ENCODE assay signal across 9 mouse cellular contexts in genomic region chr7:127896384-127896783, GRCm38 (mm10). TPM values are rescaled to one million over a fixed set of nuclear protein-coding genes. Genes with fewer than 3 reads are reported as not detected.
DNase-seq lines count a peak whose midpoint lies in the region; ATAC-seq and TF ChIP-seq lines count a peak whose summit lies in the region.
"Had no signal": no experiment of that assay in that cellular context is flagged by ENCODE, and none has a peak within 500 bp of the region (broad histone marks: within the 10 kb centered on the region; RNA-seq: fewer than 3 reads in every experiment).

No protein-coding gene starts in this region.

- no peak for ATAC-seq in forebrain, embryonic 14.5 days
- ATAC-seq in forebrain, embryonic 16.5 days, result no peak

- no peak for TF ChIP-seq POLR2A in thymus, adult 2 months (IDR thresholded peaks at IDR 0.05; ENCODE audit: control insufficient read depth, extremely low read depth, insufficient read depth, low read length, poor library complexity)

- TF ChIP-seq CTCF in thymus, adult 2 months (IDR thresholded peaks at IDR 0.05; ENCODE audit: borderline replicate concordance, control insufficient read depth, extremely low read depth, insufficient read depth, low read length, poor library complexity), result peak; percentile 42; the same call in 1 of the 2 replicates

- peaks cover 7% of the 10 kb centered on the region for H3K4me1 ChIP-seq in forebrain, embryonic 14.5 days (ENCODE audit: control insufficient read depth, insufficient read depth, low read length)
- peaks cover 8% of the 10 kb centered on the region for H3K4me1 ChIP-seq in forebrain, embryonic 16.5 days (replicated peaks; ENCODE audit: control insufficient read depth, insufficient read depth, low read length)
- H3K4me1 ChIP-seq in thymus, adult 2 months (replicated peaks; ENCODE audit: control insufficient read depth, insufficient read depth, low read length), result peaks cover 28% of the 10 kb centered on the region

- peaks cover 7% of the 10 kb centered on the region; the same call in 1 of the 2 replicates for H3K36me3 ChIP-seq in forebrain, embryonic 14.5 days (ENCODE audit: control insufficient read depth, insufficient read depth, low read length)
- peaks cover 3% of the 10 kb centered on the region; the same call in 1 of the 2 replicates for H3K36me3 ChIP-seq in forebrain, embryonic 16.5 days (ENCODE audit: control insufficient read depth, insufficient read depth)
- no peaks in the 10 kb centered on the region for H3K36me3 ChIP-seq in thymus, adult 2 months (ENCODE audit: control insufficient read depth, insufficient read depth, low read length)

- 67% methylated on average over 13 of the region's 13 CpGs for WGBS in forebrain, embryonic 14.5 days
- WGBS in forebrain, embryonic 16.5 days, result 66% methylated on average over 13 of the region's 13 CpGs
- WGBS in thymus, adult 2 months, result 74% methylated on average over 13 of the region's 13 CpGs

- H3K4me3 ChIP-seq in forebrain, embryonic 14.5 days (ENCODE audit: low read depth, low read length), result no peak overlapping the region
- H3K4me3 ChIP-seq in forebrain, embryonic 16.5 days (replicated peaks; ENCODE audit: low read length), result no peak overlapping the region
- H3K4me3 ChIP-seq in thymus, adult 2 months (ENCODE audit: control insufficient read depth, insufficient read depth, low read length), result no peak overlapping the region

- H3K27ac ChIP-seq in forebrain, embryonic 14.5 days (ENCODE audit: low read depth, low read length), result no peak overlapping the region
- H3K27ac ChIP-seq in forebrain, embryonic 16.5 days (ENCODE audit: low read length), result no peak overlapping the region
- no peak overlapping the region for H3K27ac ChIP-seq in thymus, adult 2 months (ENCODE audit: control insufficient read depth, insufficient read depth, low read length)

- no peak overlapping the region for H3K4me2 ChIP-seq in forebrain, embryonic 14.5 days (ENCODE audit: low read length)
- no peak overlapping the region for H3K4me2 ChIP-seq in forebrain, embryonic 16.5 days (ENCODE audit: low read length)

- DNase-seq in forebrain, embryonic 14.5 days (ENCODE audit: low spot score), result peak; percentile 46
- peak; percentile 58 for DNase-seq in 3T3-L1 (ENCODE audit: low read depth, low spot score)
- peak; percentile 69 for DNase-seq in adrenal gland, postnatal 10 days
- DNase-seq in embryo, embryonic 9.5 days (ENCODE audit: extremely low spot score), result peak; percentile 39
- peak; percentile 74 for DNase-seq in layer of hippocampus, adult 11-12 months (ENCODE audit: low spot score)
- DNase-seq in mesoderm, embryonic 11.5 days (ENCODE audit: low read depth, low spot score), result peak; percentile 53
- DNase-seq in thymus, adult 2 months, result peak; percentile 67

- no peaks in the 10 kb centered on the region for H3K27me3 ChIP-seq in forebrain, embryonic 14.5 days (replicated peaks; ENCODE audit: control insufficient read depth, insufficient read depth, low read length)
- peaks cover 2% of the 10 kb centered on the region; the same call in 1 of the 2 replicates for H3K27me3 ChIP-seq in forebrain, embryonic 16.5 days (replicated peaks; ENCODE audit: control insufficient read depth, insufficient read depth, low read length)
- no peaks in the 10 kb centered on the region for H3K27me3 ChIP-seq in thymus, adult 2 months (ENCODE audit: control insufficient read depth, insufficient read depth, low read length)

- no peak overlapping the region for H3K9ac ChIP-seq in forebrain, embryonic 14.5 days (ENCODE audit: low read length)
- H3K9ac ChIP-seq in forebrain, embryonic 16.5 days (replicated peaks; ENCODE audit: low read depth, low read length), result no peak overlapping the region

- H3K9me3 ChIP-seq in forebrain, embryonic 14.5 days (replicated peaks; ENCODE audit: control insufficient read depth, low read length), result no peaks in the 10 kb centered on the region
- no peaks in the 10 kb centered on the region for H3K9me3 ChIP-seq in forebrain, embryonic 16.5 days (ENCODE audit: control insufficient read depth, low read length)

RNA-seq across cellular contexts. Expression of gene Vkorc1, which starts 1.0 kb away (rescaled TPM):
- polyA plus RNA-seq in forebrain, embryonic 14.5 days (2014; fragmentation: Nextera tagmentation; extraction: Ambion mirVana), result 61.5 and 69.9 TPM in 2 replicates
- polyA plus RNA-seq in forebrain, embryonic 16.5 days (2015; fragmentation: Nextera tagmentation; extraction: Ambion mirVana), result 63.9 and 74.4 TPM in 2 replicates
- total RNA-seq in adrenal gland, postnatal 10 days (2021), result 100 to 1,000 TPM in 1 of 2 experiments, 10 to 100 TPM in 1; 84.3 to 112 TPM
- polyA plus RNA-seq in thymus, adult 2 months (2012; rRNA removed), result 56.9 and 75.1 TPM in 2 replicates

RNA-seq across cellular contexts. Expression of gene Gm21974, which starts 1.1 kb away (rescaled TPM):
- not detected in 2 replicates for polyA plus RNA-seq in forebrain, embryonic 14.5 days (2014; fragmentation: Nextera tagmentation; extraction: Ambion mirVana)
- not detected in 2 replicates for polyA plus RNA-seq in forebrain, embryonic 16.5 days (2015; fragmentation: Nextera tagmentation; extraction: Ambion mirVana)
- not detected for total RNA-seq in adrenal gland, postnatal 10 days (2021)
- not detected in 2 replicates for polyA plus RNA-seq in thymus, adult 2 months (2012; rRNA removed)
- polyA plus RNA-seq: large intestine, adult 2 months had no signal

RNA-seq across cellular contexts. Expression of gene Prss53, which starts 5.6 kb away (rescaled TPM):
- 0.61 and 0.63 TPM in 2 replicates for polyA plus RNA-seq in forebrain, embryonic 14.5 days (2014; fragmentation: Nextera tagmentation; extraction: Ambion mirVana)
- polyA plus RNA-seq in forebrain, embryonic 16.5 days (2015; fragmentation: Nextera tagmentation; extraction: Ambion mirVana), result 0.87 and 1.3 TPM in 2 replicates
- total RNA-seq in adrenal gland, postnatal 10 days (2021), result 1 to 10 TPM in 1 of 2 experiments, under 1 TPM in 1; 0.72 to 1.2 TPM
- polyA plus RNA-seq in thymus, adult 2 months (2012; rRNA removed), result 2.0 and 2.5 TPM in 2 replicates

RNA-seq across cellular contexts. Expression of gene Bckdk, which starts 7.5 kb away (rescaled TPM):
- polyA plus RNA-seq in forebrain, embryonic 14.5 days (2014; fragmentation: Nextera tagmentation; extraction: Ambion mirVana), result 108 and 131 TPM in 2 replicates
- polyA plus RNA-seq in forebrain, embryonic 16.5 days (2015; fragmentation: Nextera tagmentation; extraction: Ambion mirVana), result 79.4 and 81.7 TPM in 2 replicates
- 100 to 1,000 TPM; 124 to 135 TPM for total RNA-seq in adrenal gland, postnatal 10 days (2021)
- polyA plus RNA-seq in thymus, adult 2 months (2012; rRNA removed), result 94.9 and 103 TPM in 2 replicates

RNA-seq across cellular contexts. Expression of gene Kat8, which starts 15.9 kb away (rescaled TPM):
- polyA plus RNA-seq in forebrain, embryonic 14.5 days (2014; fragmentation: Nextera tagmentation; extraction: Ambion mirVana), result 51.1 and 56.7 TPM in 2 replicates
- polyA plus RNA-seq in forebrain, embryonic 16.5 days (2015; fragmentation: Nextera tagmentation; extraction: Ambion mirVana), result 53.3 and 55.4 TPM in 2 replicates
- total RNA-seq in adrenal gland, postnatal 10 days (2021), result 10 to 100 TPM; 22.5 to 24.7 TPM
- polyA plus RNA-seq in thymus, adult 2 months (2012; rRNA removed), result 25.5 and 29.4 TPM in 2 replicates
